Mouse (Mus musculus) C2C12 (cell line): ENCODE results near the gene Fto. TPM values are rescaled to one million over a fixed set of nuclear protein-coding genes. Genes with fewer than 3 reads are reported as not detected.

Experiments
- H3K27me3 ChIP-seq: one replicate; pipeline ENCODE4 v1.6.1; 2011; ENCODE audit not compliant: control insufficient read depth, insufficient read depth, insufficient read length
- H3K36me3 ChIP-seq: one replicate; pipeline ENCODE4 v1.6.1; 2011; ENCODE audit not compliant: control insufficient read depth, insufficient read depth
- H3K4me3 ChIP-seq: one replicate; pipeline ENCODE4 v1.5.1; 2011; ENCODE audit warnings: mild to moderate bottlenecking, control low read depth; ENCODE audit not compliant: poor library complexity, insufficient read depth, severe bottlenecking
- H3K79me2 ChIP-seq: one replicate; pipeline ENCODE4 v1.6.1; 2011; ENCODE audit not compliant: control insufficient read depth, insufficient read depth
- H3K79me3 ChIP-seq: one replicate; pipeline ENCODE4 v1.6.1; 2011; ENCODE audit warnings: low read depth, control low read depth
- H3ac ChIP-seq: one replicate; pipeline ENCODE3; 2011; ENCODE audit warnings: low read depth; ENCODE audit not compliant: control insufficient read depth, insufficient read length
- CEBPB ChIP-seq: IDR thresholded peaks from one replicate; pipeline ENCODE4 v1.6.1; 2011; ENCODE audit warnings: low read depth, mild to moderate bottlenecking, control low read depth, moderate library complexity
- CTCF ChIP-seq: IDR thresholded peaks from one replicate; pipeline ENCODE4 v1.5.1; 2011; ENCODE audit not compliant: control insufficient read depth, insufficient read depth, insufficient read length
- FOSL1 ChIP-seq: IDR thresholded peaks from one replicate; pipeline ENCODE4 v1.8.0; 2011; ENCODE audit warnings: mild to moderate bottlenecking, low read length; ENCODE audit not compliant: poor library complexity, insufficient read depth, severe bottlenecking
- MAX ChIP-seq: IDR thresholded peaks from one replicate; pipeline ENCODE4 v1.6.1; 2011; ENCODE audit warnings: mild to moderate bottlenecking, control low read depth
- MYOD1 ChIP-seq: IDR thresholded peaks from one replicate; pipeline ENCODE4 v1.6.1; 2011; ENCODE audit warnings: low read depth; ENCODE audit not compliant: control insufficient read depth, insufficient read length
- MYOG ChIP-seq: IDR thresholded peaks from one replicate; pipeline ENCODE4 v1.6.1; 2011; ENCODE audit not compliant: control insufficient read depth, insufficient read length; ENCODE audit errors: extremely low read depth
- USF1 ChIP-seq: IDR thresholded peaks from one replicate; pipeline ENCODE4 v1.6.1; 2011; ENCODE audit warnings: low read depth, mild to moderate bottlenecking, control low read depth, moderate library complexity
- polyA plus RNA-seq: library from polyadenylated mRNA; unstranded; fragments of >200 nt; fragmentation: generic; extraction: Trizol; gene quantifications from one replicate; pipeline ENCODE4 v1.2.1, GENCODE M21; 2012; ENCODE audit warnings: missing spikeins

Fto gene
- polyA plus RNA-seq, 1 experiment: 39.1 TPM

DNA sequence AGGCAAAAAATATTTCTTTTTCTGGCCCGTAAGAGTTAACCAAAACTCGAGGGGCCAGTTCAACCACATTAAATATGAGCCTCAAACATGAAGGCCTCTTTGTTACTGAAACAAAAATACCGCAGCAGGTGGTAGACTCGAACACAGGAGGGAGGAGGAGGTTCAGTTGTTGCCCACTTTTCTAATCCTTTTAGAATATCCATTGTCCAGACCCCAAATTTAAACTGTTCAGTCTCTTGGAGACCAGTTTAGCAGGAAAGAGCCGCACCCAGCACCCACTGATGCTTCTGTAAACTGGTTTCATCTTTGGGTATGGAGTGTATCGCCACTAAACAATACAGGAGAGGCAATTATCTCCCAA is 196.6 kb downstream of the Fto start:
- no peaks in the 10 kb centered on the region for H3K36me3 ChIP-seq
- no peak overlapping the region for H3K4me3 ChIP-seq
- no peaks in the 10 kb centered on the region for H3K27me3 ChIP-seq
- TF ChIP-seq CEBPB: no peak
- no peak for TF ChIP-seq CTCF
- TF ChIP-seq USF1: no peak
- TF ChIP-seq MYOG: no peak
- no peak for TF ChIP-seq MYOD1
- TF ChIP-seq FOSL1: no peak
- TF ChIP-seq MAX: no peak
- H3K79me3 ChIP-seq: no peaks in the 10 kb centered on the region
- no peaks in the 10 kb centered on the region for H3K79me2 ChIP-seq
- H3ac ChIP-seq: no peak overlapping the region

GRCm38 (mm10) chr8:91510716-91511115 is 197.4 kb downstream of the Fto start:
- Histone ChIP-seq H3K27me3 (no peaks in the 10 kb centered on the region), H3K79me3 (no peaks in the 10 kb centered on the region), H3ac (no peak overlapping the region), H3K79me2 (no peaks in the 10 kb centered on the region), H3K4me3 (no peak overlapping the region), H3K36me3 (no peaks in the 10 kb centered on the region)
- TF ChIP-seq FOSL1 (no peak), USF1 (no peak), CEBPB (no peak), MAX (no peak), MYOG (no peak), CTCF (no peak), MYOD1 (no peak)

DNA sequence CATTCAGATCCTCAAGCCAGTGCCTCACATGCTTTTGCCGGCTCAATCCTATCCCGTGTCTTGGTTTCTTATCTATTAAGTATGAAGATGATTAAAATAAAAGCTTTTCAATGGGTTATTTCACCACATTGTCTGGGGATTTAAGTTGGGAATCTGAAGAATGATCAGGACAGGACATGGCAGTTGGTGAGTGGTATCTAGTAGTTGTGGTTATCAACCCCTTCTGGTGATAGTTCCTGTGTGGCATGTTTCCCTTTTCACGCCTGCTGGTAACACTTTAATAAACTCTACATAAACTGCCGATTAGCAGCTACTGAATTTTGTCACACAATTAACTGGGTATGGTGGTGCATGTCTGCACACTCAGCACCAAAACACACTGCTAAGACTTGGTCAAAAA is 198.6 kb downstream of the Fto start:
- Histone ChIP-seq H3K36me3 (no peaks in the 10 kb centered on the region), H3K27me3 (no peaks in the 10 kb centered on the region), H3ac (no peak overlapping the region), H3K79me3 (no peaks in the 10 kb centered on the region), H3K4me3 (no peak overlapping the region), H3K79me2 (no peaks in the 10 kb centered on the region)
- TF ChIP-seq CTCF: no peak
- no peak for TF ChIP-seq USF1
- TF ChIP-seq CEBPB: no peak
- TF ChIP-seq FOSL1: no peak
- no peak for TF ChIP-seq MAX
- no peak for TF ChIP-seq MYOD1
- TF ChIP-seq MYOG: no peak

DNA sequence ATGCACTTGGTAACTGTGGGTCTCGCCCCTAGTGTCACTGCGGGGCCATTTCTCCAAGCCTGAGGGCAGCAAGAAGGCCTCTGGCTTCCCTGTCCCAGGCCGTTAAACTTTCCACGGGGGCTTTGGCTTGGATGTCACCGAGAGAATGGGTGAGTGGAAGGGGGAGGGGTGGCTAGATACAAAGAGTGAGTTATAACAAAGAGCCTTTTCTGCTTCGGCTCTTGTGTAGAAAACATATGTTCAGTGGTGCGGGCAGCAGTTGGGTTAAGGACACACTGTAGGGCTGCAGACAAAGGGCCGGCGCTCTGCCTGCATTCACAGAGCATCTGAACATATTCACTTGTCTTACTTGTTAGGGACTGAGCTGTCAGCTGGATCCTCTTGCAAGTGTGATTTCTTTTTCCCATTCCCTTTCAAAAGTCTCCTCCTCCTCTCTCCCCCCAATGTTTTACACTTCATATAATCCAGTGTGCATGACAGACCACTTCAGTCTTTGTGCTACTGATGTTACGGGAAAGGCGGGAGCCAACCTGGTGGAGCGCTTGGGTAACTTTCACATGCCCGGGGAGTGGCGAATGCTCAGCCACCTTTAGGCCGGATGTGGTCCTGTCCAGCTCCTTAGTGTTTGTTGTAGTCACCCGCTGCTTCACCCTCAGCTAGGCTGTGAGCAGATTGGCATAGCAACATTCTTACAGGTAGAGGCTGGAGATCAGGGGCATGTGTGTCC is 201.6 kb downstream of the Fto start:
- TF ChIP-seq CTCF (no peak), FOSL1 (no peak), MYOD1 (no peak), CEBPB (no peak), MYOG (no peak), USF1 (no peak), MAX (no peak)
- H3K79me3 ChIP-seq: no peaks in the 10 kb centered on the region
- no peaks in the 10 kb centered on the region for H3K27me3 ChIP-seq
- no peaks in the 10 kb centered on the region for H3K79me2 ChIP-seq
- H3ac ChIP-seq: no peak overlapping the region
- H3K36me3 ChIP-seq: no peaks in the 10 kb centered on the region
- H3K4me3 ChIP-seq: no peak overlapping the region

DNA sequence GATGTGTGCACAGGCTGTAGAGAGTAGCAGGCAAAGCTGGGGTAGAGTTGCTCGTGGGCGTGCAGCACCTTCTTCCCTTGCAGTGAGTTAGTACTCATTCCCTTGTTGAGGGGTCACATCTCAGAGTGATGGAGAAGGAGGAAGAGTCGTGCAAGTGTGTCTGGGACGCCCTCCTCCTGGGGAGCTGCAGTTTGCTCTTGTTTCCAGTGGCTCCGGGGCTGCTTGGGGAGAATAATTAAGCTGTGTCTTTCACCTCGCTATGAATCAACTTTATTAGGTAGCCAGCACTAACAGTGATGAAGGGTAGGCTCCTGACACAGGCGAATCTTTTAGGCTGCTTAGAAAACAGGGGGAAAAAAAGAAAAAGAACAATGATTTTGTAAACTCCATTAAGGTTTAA is 203.1 kb downstream of the Fto start:
- no peaks in the 10 kb centered on the region for H3K27me3 ChIP-seq
- no peaks in the 10 kb centered on the region for H3K79me2 ChIP-seq

More for the DNA sequence above, 203.1 kb downstream of the Fto start:
- TF ChIP-seq MYOD1 (no peak), CTCF (no peak), FOSL1 (no peak), USF1 (no peak), MAX (no peak), CEBPB (no peak), MYOG (no peak)
- no peaks in the 10 kb centered on the region for H3K79me3 ChIP-seq
- H3ac ChIP-seq: no peak overlapping the region
- no peaks in the 10 kb centered on the region for H3K36me3 ChIP-seq
- no peak overlapping the region for H3K4me3 ChIP-seq
